18 mouse cellular contexts compared by ENCODE assay signal in the genomic region with DNA sequence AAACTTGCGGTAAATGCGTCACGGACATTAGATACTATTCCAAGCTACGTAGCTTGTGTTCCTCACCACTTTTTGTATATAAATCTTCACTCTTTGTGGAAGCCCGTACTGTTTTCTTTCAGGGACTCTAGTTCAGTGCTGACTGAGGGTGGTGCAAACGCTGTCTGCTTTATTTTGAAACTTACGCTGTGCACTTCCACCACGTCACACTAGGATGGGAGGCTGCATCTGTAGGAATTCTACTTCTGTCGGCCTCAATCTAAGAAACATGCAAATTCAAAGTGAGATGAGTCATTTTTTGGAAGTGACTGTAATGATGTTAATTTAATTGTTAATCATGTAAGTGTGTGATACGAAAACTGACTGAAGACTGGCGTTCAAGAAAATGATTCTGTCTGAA.
"Had no signal": no experiment of that assay in that cellular context is flagged by ENCODE, and none has a peak within 500 bp of the region (broad histone marks: within the 10 kb centered on the region; RNA-seq: fewer than 3 reads in every experiment).

No protein-coding gene starts in this region.

- H3K4me2 ChIP-seq: lung, embryonic 14.5 days; midbrain, embryonic 12.5 days; neural tube, embryonic 12.5 days; neural tube, embryonic 15.5 days had no signal

- H3K36me3 ChIP-seq: midbrain, embryonic 10.5 days; midbrain, embryonic 12.5 days; neural tube, embryonic 12.5 days; neural tube, embryonic 15.5 days had no signal

- H3K4me3 ChIP-seq: midbrain, embryonic 10.5 days; midbrain, embryonic 12.5 days; myocyte; neural tube, embryonic 12.5 days; neural tube, embryonic 15.5 days had no signal

- H3K27me3 ChIP-seq: midbrain, embryonic 12.5 days; neural tube, embryonic 12.5 days; neural tube, embryonic 15.5 days had no signal

- DNase-seq: lung, adult 18-20 months; lung, embryonic 14.5 days; lung, postnatal 10 days; lung, postnatal 4 days; retina, postnatal 1 day; right cerebral cortex, postnatal 14 days; right cerebral cortex, postnatal 4 days; spleen, adult 18-20 months; thymus, adult 18-20 months; thymus, postnatal 14 days; thymus, postnatal 36 days had no signal

- ATAC-seq: midbrain, embryonic 16.5 days had no signal

- H3K9ac ChIP-seq: liver, embryonic 14.5 days; lung, embryonic 14.5 days; midbrain, embryonic 12.5 days; neural tube, embryonic 12.5 days; neural tube, embryonic 15.5 days had no signal

- H3K9me3 ChIP-seq: midbrain, embryonic 10.5 days; midbrain, embryonic 12.5 days; neural tube, embryonic 12.5 days; neural tube, embryonic 15.5 days had no signal

- H3K4me1 ChIP-seq: midbrain, embryonic 10.5 days; midbrain, embryonic 12.5 days; neural tube, embryonic 12.5 days; neural tube, embryonic 15.5 days had no signal

- H3K27ac ChIP-seq: liver, embryonic 14.5 days; midbrain, embryonic 10.5 days; midbrain, embryonic 12.5 days; neural tube, embryonic 12.5 days; neural tube, embryonic 15.5 days had no signal
